Mouse (Mus musculus): Measurements from ENCODE around the gene Spaca6.

- TF ChIP-seq EP300 (optimal IDR thresholded peaks at IDR 0.05): no peak
- no peak for TF ChIP-seq CTCF (IDR thresholded peaks at IDR 0.05; ENCODE audit: low read depth)
These were observed 902 bp upstream of the Spaca6 start for GRCm38 (mm10) chr17:17825921-17826591.
